Mouse (Mus musculus): ENCODE data around the gene Gm20708. TPM values are rescaled to one million over a fixed set of nuclear protein-coding genes. Genes with fewer than 3 reads are reported as not detected.

Gene Gm20708
- polyA plus RNA-seq, 1 experiment from 2014 or later, result 1.6 TPM

DNA sequence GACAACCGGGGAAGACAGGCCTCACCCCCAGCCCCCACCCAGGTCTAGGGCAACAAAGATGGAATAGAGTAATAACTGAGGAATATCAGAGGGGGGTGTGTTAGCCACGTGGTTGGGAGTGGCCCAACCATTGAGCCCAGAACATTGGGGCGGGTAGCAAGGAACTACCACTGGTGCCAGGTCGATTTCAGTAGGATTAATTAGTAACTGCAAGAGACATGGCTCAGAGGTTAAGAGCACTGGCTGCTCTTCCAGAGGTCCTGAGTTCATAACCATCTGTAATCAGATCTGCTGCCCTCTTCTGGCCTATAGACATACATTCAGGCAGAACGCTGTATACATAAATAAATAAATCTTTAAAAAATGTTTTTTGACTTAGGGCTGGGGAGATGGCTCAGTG is 37.2 kb downstream of the Gm20708 start:
- no peak overlapping the region for H3K4me2 ChIP-seq
- no peak overlapping the region for H3K27ac ChIP-seq (replicated peaks)
- H3K9me3 ChIP-seq, result no peaks in the 10 kb centered on the region
- no peaks in the 10 kb centered on the region for H3K36me3 ChIP-seq
- ATAC-seq (ENCODE audit: low read depth), result no peak
- H3K9ac ChIP-seq, result no peak overlapping the region
- WGBS, result 55% methylated on average over 5 of the region's 5 CpGs
- peaks cover 25% of the 10 kb centered on the region for H3K4me1 ChIP-seq (replicated peaks)
- H3K4me3 ChIP-seq, result no peak overlapping the region
- H3K27me3 ChIP-seq, result no peaks in the 10 kb centered on the region

DNA sequence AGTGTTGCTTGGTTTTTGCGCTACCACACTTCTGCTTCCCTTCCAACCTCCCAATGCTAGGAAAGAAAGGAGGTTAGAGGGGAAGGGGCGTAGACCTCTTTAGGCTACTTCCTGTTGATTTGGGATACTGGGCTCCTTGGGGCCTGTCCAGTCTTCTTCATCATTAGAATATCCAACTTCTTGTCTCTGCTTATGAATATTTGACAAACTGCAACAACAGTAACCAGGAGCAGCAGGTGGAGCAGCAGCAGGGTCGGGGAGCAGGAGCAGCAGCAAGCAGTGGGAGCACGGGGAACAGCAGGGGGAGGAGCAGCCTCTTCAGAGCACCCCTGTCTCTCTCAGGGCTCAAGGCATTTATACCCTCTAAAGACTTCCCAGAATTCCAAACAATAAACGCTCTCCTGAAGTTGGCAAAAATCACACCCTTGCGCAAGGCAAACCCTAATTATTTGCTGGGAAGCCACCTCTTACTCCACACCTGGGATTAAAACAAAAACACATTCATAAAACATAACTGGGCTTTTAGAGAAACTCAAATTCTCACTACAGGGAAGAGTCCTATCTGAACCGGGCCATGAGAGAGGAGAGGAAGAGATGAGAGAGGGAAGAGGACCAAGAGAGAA is 38.2 kb downstream of the Gm20708 start:
- WGBS, result 82% methylated on average over 7 of the region's 7 CpGs
- Histone ChIP-seq H3K36me3 (no peaks in the 10 kb centered on the region), H3K9ac (peak overlapping the region; percentile 91), H3K4me2 (peak overlapping the region; percentile 84), H3K27ac (replicated peaks) (peak overlapping the region; percentile 99), H3K27me3 (no peaks in the 10 kb centered on the region), H3K4me1 (replicated peaks) (peaks cover 25% of the 10 kb centered on the region), H3K4me3 (peak overlapping the region; percentile 65), H3K9me3 (no peaks in the 10 kb centered on the region)
- ATAC-seq (ENCODE audit: low read depth), result no peak

DNA sequence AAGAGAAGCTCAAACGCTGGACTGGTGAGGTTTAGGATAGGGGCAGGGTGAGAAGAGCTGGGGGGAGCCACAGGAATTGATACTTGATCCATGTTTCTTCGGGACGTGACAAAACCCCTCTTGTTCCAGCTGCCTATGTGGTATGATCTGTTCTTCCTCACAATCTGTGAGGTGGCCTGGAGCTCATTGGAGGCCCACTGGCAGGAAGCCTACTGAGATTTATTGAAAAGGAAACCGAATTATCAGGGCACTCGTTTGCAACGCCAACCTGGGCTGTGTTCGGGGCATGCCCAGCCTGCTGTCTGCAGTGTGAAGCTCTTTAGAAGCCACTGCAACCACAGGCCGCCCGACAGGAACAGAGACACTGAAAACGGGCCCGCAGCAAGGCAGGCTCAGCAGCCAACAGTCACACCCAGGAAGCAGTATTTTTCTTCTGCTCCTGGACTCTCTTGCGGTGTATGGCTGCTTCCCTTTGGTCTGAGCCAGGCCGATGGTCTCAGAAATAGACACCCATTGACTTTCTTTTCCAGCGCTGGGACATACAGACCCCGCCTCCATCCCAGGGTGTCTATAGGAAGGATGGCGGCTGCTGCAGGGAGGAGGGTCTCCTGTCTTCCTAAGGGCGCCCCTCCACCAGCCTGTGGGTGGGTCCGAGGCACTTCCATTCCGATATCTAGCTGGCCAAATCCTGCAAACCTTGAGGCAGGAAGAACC is 39.0 kb downstream of the Gm20708 start:
- Histone ChIP-seq H3K27ac (replicated peaks) (peak overlapping the region; percentile 99), H3K4me3 (peak overlapping the region; percentile 65), H3K4me1 (replicated peaks) (peaks cover 25% of the 10 kb centered on the region), H3K9me3 (no peaks in the 10 kb centered on the region), H3K27me3 (no peaks in the 10 kb centered on the region), H3K4me2 (peak overlapping the region; percentile 84), H3K9ac (peak overlapping the region; percentile 91), H3K36me3 (0 out of 2 replicates have a peak, but pooled peaks cover 6% of the 10 kb centered on the region)
- WGBS, result 10% methylated on average over 19 of the region's 19 CpGs
- peak; percentile 92 for ATAC-seq (ENCODE audit: low read depth)

DNA sequence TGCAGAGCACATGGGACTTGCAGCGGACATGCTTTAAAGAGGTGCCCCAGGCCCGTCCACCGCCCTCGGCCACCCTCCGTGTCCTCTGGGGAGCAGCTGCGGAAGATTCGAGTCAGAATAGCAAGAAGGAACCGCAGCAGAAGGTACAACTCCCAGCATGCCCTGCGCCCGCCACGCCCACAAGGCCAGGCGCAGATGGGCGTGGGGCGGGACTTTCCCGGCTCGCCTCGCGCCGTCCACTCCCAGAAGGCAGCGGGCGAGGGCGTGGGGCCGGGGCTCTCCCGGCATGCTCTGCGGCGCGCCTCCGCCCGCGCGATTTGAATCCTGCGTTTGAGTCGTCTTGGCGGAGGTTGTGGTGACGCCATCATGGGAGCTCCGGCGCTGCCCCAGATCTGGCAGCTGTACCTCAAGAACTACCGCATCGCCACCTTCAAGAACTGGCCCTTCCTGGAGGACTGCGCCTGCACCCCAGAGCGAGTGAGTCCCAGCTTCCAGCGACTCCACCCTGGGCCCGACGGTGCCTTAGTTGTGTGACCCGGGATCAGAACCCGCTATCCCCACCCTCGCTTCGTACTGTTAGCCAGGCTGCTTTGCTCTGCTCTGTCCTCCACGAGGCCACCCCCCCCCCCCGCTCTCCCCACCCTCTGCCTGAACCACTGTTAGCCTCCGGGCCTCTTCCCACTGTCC is 39.7 kb downstream of the Gm20708 start, which contains the start of gene Birc5:
Gene Birc5 (plus strand): TSS at position 267 of the 687 bp plus-strand sequence.
- Histone ChIP-seq H3K9me3 (no peaks in the 10 kb centered on the region), H3K9ac (peak within 1 kb of the TSS; percentile 91), H3K4me2 (peak within 1 kb of the TSS; percentile 84), H3K36me3 (0 out of 2 replicates have a peak, but pooled peaks cover 8% of the 10 kb centered on the region), H3K4me1 (replicated peaks) (peaks cover 25% of the 10 kb centered on the region), H3K27ac (replicated peaks) (peak within 1 kb of the TSS; percentile 99), H3K4me3 (peak within 1 kb of the TSS; percentile 65), H3K27me3 (no peaks in the 10 kb centered on the region)
- under 1% methylated on average over 51 of the region's 51 CpGs for WGBS
- ATAC-seq (ENCODE audit: low read depth), result peak; percentile 94

DNA sequence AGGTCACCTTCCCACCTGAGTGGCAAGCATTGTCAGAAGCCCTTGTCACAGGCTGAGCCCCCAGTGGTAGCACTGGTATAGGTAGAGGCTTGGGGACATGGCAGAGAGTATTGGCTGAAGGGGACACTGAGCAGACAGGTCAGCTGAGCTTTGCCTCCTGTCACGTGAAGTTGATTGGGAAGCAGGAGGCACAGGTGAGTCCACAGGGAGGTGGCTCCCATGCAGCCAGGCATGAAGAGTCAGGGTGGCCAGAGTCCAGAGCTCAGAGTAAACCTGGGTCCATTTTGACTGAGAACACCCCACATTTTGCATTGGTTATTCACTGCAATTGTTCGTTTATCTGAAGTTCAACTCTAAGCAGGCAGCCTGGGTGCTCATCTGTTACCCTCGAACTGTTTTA is 43.4 kb downstream of the Gm20708 start:
- WGBS, result 85% methylated on average over 3 of the region's 3 CpGs

DNA sequence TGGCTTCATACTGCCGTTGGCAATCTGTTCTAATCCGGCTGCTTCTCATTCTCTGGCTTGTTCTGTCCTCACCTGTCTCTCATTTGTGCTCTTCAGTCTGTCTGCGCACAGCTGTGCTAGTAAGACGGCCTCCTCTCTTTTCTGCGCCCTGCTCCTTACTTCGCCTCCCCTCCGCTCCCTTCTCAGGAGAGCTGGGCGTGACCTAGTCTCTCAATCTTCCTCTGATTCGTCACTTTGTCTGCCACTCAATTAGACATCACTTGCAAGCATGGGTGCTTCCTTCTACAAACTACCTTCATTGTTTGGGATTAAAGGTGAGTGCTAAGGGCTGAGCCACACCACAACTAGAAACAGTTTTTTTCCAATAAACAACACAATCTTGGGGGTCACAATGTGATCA is 44.8 kb downstream of the Gm20708 start:
- 94% methylated on average over 9 of the region's 9 CpGs for WGBS

More for the DNA sequence above, 43.4 kb downstream of the Gm20708 start:
- Histone ChIP-seq H3K27ac (replicated peaks) (no peak overlapping the region), H3K9ac (no peak overlapping the region), H3K36me3 (peaks cover 25% of the 10 kb centered on the region), H3K4me2 (no peak overlapping the region), H3K4me3 (no peak overlapping the region), H3K4me1 (replicated peaks) (peaks cover 22% of the 10 kb centered on the region), H3K27me3 (no peaks in the 10 kb centered on the region), H3K9me3 (no peaks in the 10 kb centered on the region)
- ATAC-seq (ENCODE audit: low read depth), result no peak

DNA sequence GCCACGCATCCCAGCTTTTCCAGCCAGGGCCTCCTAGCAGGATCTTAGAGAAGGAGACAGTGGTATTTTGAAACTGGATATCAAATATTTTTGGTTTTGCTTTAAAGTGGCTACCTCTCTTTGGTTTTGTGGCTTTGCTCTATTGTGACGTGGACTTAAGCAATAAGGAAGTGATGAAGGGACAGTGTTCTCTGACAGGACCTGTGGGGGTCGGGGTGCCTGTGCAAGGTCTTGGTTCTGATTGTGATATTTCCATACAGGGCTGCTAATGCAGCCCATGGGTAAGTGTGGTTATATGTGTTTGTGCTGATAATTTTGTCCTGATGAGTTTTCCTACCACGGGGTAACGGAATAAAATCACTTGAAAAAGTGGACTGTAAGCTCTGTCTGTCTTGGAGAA is 45.9 kb downstream of the Gm20708 start:
- WGBS, result 95% methylated on average over 5 of the region's 5 CpGs
- ATAC-seq (ENCODE audit: low read depth), result no peak
- Histone ChIP-seq H3K4me3 (no peak overlapping the region), H3K27ac (replicated peaks) (no peak overlapping the region), H3K4me2 (no peak overlapping the region), H3K9ac (no peak overlapping the region), H3K4me1 (replicated peaks) (peaks cover 7% of the 10 kb centered on the region), H3K36me3 (peaks cover 25% of the 10 kb centered on the region), H3K9me3 (no peaks in the 10 kb centered on the region), H3K27me3 (peaks cover 12% of the 10 kb centered on the region)

More for the DNA sequence above, 44.8 kb downstream of the Gm20708 start:
- Histone ChIP-seq H3K27ac (replicated peaks) (no peak overlapping the region), H3K4me3 (no peak overlapping the region), H3K4me2 (no peak overlapping the region), H3K4me1 (replicated peaks) (peaks cover 14% of the 10 kb centered on the region), H3K36me3 (peaks cover 25% of the 10 kb centered on the region), H3K9me3 (no peaks in the 10 kb centered on the region), H3K27me3 (peaks cover 1% of the 10 kb centered on the region), H3K9ac (no peak overlapping the region)
- ATAC-seq (ENCODE audit: low read depth), result no peak

DNA sequence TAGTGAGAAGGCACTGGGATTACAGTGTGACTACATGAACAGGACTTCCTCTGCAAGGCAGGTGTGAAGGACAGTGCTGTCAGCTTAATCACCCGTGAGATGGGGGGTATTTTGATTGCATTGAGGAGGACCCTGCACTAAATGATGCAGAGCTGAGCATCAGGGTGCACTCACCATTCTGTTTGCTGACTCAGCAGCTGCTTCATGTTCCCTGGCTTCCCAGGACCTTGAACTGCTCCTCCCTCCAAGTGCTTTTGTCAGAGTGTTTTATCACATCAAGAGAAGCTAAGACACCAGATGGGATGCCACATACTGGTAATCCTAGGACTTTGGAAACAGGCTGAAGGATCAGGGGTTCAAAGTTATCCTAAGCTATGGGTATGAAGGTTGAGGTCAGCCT is 46.5 kb downstream of the Gm20708 start:
- ATAC-seq (ENCODE audit: low read depth), result no peak
- peaks cover 9% of the 10 kb centered on the region; the same call in 1 of the 2 replicates for H3K4me1 ChIP-seq (replicated peaks)
- no peaks in the 10 kb centered on the region for H3K9me3 ChIP-seq
- no peak overlapping the region for H3K27ac ChIP-seq (replicated peaks)
- peaks cover 25% of the 10 kb centered on the region for H3K36me3 ChIP-seq
- H3K9ac ChIP-seq, result no peak overlapping the region
- no peak overlapping the region for H3K4me2 ChIP-seq
- peaks cover 18% of the 10 kb centered on the region for H3K27me3 ChIP-seq
- H3K4me3 ChIP-seq, result no peak overlapping the region
- 94% methylated on average over 1 of the region's 1 CpGs for WGBS

DNA sequence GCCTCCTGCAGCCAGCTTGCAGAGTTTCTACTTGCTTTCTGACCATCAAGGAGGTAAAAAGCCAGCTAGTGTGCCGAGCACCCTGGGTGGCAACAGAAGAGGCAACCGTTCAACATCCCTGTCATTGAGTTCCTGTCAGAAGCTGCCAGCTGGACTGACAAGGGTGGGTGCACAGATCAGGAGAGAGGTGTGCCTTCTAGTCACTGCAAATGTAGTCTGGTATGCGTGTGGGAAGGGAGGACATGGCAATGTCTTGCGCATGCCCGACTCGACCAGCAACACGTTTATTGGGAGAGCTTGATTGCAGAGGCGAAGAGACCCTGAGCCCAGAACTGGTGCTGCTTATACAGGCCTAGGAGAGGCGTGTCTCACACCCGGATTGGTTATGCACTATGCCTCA is 48.0 kb downstream of the Gm20708 start:
- no peak overlapping the region for H3K27ac ChIP-seq (replicated peaks)
- no peak overlapping the region for H3K9ac ChIP-seq
- peaks cover 25% of the 10 kb centered on the region for H3K36me3 ChIP-seq
- WGBS, result 94% methylated on average over 10 of the region's 10 CpGs
- H3K27me3 ChIP-seq, result peaks cover 33% of the 10 kb centered on the region
- peaks cover 9% of the 10 kb centered on the region; the same call in 1 of the 2 replicates for H3K4me1 ChIP-seq (replicated peaks)
- ATAC-seq (ENCODE audit: low read depth), result no peak
- no peaks in the 10 kb centered on the region for H3K9me3 ChIP-seq
- no peak overlapping the region for H3K4me2 ChIP-seq
- no peak overlapping the region for H3K4me3 ChIP-seq

DNA sequence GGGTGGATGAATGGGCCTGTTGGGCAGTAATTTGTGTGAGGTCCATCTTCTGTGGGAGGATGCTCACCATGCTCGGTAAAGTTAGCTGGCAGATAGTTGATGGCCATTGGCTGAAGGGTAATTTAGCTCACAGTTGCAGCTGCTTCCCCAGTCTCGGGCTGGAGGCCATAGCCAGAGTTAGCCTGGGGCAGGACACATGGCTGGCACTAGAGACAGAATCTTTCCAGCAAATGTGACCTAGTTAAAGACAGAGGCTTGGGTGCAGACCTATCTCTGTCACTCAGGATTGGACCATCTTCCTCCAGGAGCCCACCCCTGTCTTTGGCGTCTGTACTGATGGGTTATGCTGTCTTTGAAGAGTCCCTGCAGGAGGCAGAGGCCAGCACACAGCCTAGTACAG is 48.9 kb downstream of the Gm20708 start:
- Histone ChIP-seq H3K4me1 (replicated peaks) (peaks cover 14% of the 10 kb centered on the region; the same call in 1 of the 2 replicates), H3K9ac (no peak overlapping the region), H3K27me3 (peaks cover 39% of the 10 kb centered on the region), H3K4me2 (no peak overlapping the region), H3K27ac (replicated peaks) (no peak overlapping the region), H3K36me3 (peaks cover 19% of the 10 kb centered on the region), H3K4me3 (no peak overlapping the region), H3K9me3 (no peaks in the 10 kb centered on the region)
- no peak for ATAC-seq (ENCODE audit: low read depth)
- WGBS, result 31% methylated on average over 3 of the region's 3 CpGs

DNA sequence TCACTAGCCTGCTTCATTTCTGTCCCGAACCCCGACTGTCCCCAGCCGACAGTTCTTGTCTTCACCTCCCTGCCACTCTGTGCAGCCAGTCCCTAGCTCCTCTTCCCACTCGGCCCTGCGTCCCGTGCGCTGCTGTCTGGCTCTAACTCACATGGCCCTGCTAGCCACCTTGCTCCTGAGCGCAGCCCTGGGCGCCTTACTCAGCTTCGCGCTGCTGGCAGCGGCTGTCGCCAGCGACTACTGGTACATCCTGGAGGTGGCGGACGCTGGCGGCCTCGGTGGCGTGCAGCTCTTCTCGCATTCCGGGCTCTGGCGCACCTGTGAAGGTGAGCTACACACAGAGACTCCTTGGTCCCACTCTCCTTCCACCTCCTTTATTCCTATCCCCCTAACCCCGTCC is 51.1 kb downstream of the Gm20708 start, which contains the start of gene Tmem235:
Gene Tmem235 (plus strand): TSS at position 152 of the 400 bp plus-strand sequence.
- no peak within 1 kb of the TSS for H3K27ac ChIP-seq (replicated peaks)
- no peaks in the 10 kb centered on the region for H3K9me3 ChIP-seq
- 3% methylated on average over 23 of the region's 23 CpGs for WGBS
- H3K4me3 ChIP-seq, result no peak within 1 kb of the TSS
- H3K4me2 ChIP-seq, result peak within 1 kb of the TSS; percentile 26; the same call in 1 of the 2 replicates
- no peak for ATAC-seq (ENCODE audit: low read depth)
- peak within 1 kb of the TSS; percentile 47; the same call in 1 of the 2 replicates for H3K9ac ChIP-seq
- peaks cover 41% of the 10 kb centered on the region for H3K27me3 ChIP-seq
- peaks cover 17% of the 10 kb centered on the region for H3K36me3 ChIP-seq
- peaks cover 22% of the 10 kb centered on the region for H3K4me1 ChIP-seq (replicated peaks)

All from neural tube, embryonic 13.5 days (tissue).